Mouse (Mus musculus) naive thymus-derived CD4-positive, alpha-beta T cell, adult 2 months (primary cell): Measurements from ENCODE around the gene Sf3b4.
A peak's percentile ranks its signal among the peaks of the same experiment; 100 is the strongest.

Source experiments
- DNase-seq: peaks from one replicate; pipeline ENCODE4 v3.0.0-alpha.2; 2011; ENCODE audit warnings: low read depth

Gene Sf3b4

GRCm38 (mm10) chr3:96220131-96220764, 48.1 kb downstream of the Sf3b4 start:
- peak; percentile 78 for DNase-seq

GRCm38 (mm10) chr3:96220765-96221639, 48.9 kb downstream of the Sf3b4 start, which contains the start of the genes Hist2h2ac and Hist2h2be:
Gene Hist2h2ac, minus strand, starts transcription at chr3:96220880.
Gene Hist2h2be, plus strand, starts transcription at chr3:96221119.
- DNase-seq = peak; percentile 96

DNA sequence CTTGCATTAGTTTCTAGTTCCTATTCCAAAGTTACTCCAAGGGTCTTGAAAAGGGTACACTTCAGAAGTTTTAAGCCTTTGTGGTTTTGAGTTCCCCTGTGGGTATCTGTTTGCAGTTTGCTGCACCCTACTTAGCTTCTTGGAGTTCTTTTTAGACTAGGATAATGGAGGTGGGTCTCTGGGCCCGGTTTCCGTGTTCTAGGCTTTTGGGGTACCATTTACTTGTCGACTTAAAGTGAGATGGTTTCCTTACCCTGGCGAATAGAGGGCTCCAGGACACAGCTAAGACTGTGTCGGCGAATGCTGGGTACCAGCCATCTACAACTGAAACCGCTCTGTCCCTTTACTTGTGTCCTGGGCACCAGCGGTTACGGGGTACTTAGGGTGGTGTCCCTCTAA, 49.5 kb downstream of the Sf3b4 start:
- DNase-seq = no peak

DNA sequence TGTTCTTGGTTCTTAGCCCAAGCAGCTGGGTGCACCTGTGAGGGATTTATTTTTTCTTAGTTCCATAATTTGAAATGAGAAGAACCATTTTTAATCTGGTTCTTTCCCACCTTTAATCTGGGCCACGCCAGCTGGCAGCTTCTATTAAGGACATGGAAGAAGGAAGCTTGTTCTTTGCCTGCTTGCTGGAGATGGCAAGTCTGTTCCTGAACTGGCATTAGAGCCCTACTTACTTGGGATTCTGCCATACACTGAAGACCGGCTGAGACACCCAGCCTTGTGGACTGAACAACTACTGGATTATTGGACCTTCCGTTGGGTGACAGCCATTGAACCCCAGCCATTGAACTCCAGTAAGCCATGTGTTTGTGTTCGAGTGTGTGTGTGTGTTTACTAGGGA, 50.6 kb downstream of the Sf3b4 start:
- no peak for DNase-seq

DNA sequence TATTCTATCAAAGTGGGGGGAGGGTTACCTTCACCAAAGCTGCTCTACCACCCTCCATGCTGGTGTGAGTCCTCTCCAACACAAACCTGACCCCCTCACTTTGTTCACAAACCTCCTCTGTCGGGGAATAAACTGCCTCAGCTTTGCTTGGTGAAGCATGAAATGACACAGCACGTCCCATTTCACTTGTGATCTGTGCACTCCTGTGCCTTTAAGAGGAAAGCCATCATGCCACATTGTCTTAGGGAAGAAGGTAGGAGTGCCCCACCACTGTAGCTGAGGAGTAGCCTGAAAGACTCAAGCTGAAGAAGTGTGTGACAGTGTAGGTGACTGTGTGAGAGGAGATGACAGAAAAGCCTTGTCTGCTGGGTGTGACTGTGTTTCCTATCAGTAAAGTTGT, 53.3 kb downstream of the Sf3b4 start:
- DNase-seq = no peak
